Mouse (Mus musculus) embryonic facial prominence, embryonic 10.5 days (tissue): ENCODE measurements around the gene Ufsp2. TPM values are rescaled to one million over a fixed set of nuclear protein-coding genes. Genes with fewer than 3 reads are reported as not detected.

ENCODE experiments used
- DNase-seq: peaks from one replicate; pipeline ENCODE4 v3.0.0-alpha.2; 2017; ENCODE audit warnings: low spot score
- H3K27ac ChIP-seq: fragments of 300-500 bp; sonication (generic); replicated peaks from 2 replicates; pipeline ENCODE4 v1.5.1; 2016; ENCODE audit warnings: mild to moderate bottlenecking
- H3K27me3 ChIP-seq: fragments of 300-500 bp; sonication (generic); replicated peaks from 2 replicates; pipeline ENCODE4 v1.6.1; 2016; ENCODE audit warnings: low read depth, mild to moderate bottlenecking; ENCODE audit not compliant: poor library complexity, severe bottlenecking
- H3K36me3 ChIP-seq: fragments of 300-500 bp; sonication (generic); replicated peaks from 2 replicates; pipeline ENCODE4 v1.6.1; 2016; ENCODE audit warnings: mild to moderate bottlenecking, moderate library complexity
- H3K4me1 ChIP-seq: fragments of 300-500 bp; sonication (generic); 2 replicates; pipeline ENCODE4 v1.6.1; 2016
- H3K4me3 ChIP-seq: fragments of 300-500 bp; sonication (generic); 2 replicates; pipeline ENCODE4 v1.5.1; 2016; ENCODE audit warnings: mild to moderate bottlenecking, moderate library complexity
- H3K9me3 ChIP-seq: fragments of 300-500 bp; sonication (generic); 2 replicates; pipeline ENCODE4 v1.6.1; 2016; ENCODE audit warnings: mild to moderate bottlenecking
- WGBS: fragments of 180-500 bp; shearing (Covaris S2); methylation state at CpG from one replicate; pipeline ENCODE4 v1.1.7; 2016; 5-methylcytosine and 5-hydroxymethylcytosine counted together
- polyA plus RNA-seq: library from polyadenylated mRNA; unstranded; fragments of >200 nt; fragmentation: Nextera tagmentation; extraction: Ambion mirVana; gene quantifications from 2 replicates; pipeline ENCODE4 v1.2.1, GENCODE M21; 2016

The Ufsp2 gene
- polyA plus RNA-seq, 1 experiment from 2014 or later = 67.5 TPM

DNA sequence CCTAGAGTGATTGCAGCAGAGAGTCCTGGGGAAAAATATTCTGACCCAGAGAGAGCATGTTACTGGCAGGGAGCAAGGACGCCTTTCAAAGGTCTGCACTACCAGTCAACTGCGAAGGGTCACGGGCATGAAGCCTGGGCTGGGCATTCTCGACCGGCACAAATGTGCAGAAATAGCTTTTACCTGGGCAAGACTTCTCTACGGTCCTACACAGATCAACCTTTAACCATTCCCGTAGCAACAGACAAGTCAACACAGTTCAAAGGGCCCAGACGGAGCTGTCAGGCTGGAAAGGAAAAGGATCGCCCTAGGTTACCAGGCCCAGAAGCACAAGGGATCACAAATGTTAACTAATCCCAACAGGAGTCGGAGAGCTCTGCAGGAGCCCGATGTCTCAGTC lies 60.9 kb downstream of the Ufsp2 start:
- 73% methylated on average over 11 of the region's 11 CpGs for WGBS
- Histone ChIP-seq H3K27ac (no peak overlapping the region), H3K4me3 (no peak overlapping the region), H3K9me3 (no peaks in the 10 kb centered on the region), H3K27me3 (no peaks in the 10 kb centered on the region), H3K36me3 (peaks cover 13% of the 10 kb centered on the region), H3K4me1 (0 out of 2 replicates have a peak, but pooled peaks cover 4% of the 10 kb centered on the region)
- DNase-seq = no peak

DNA sequence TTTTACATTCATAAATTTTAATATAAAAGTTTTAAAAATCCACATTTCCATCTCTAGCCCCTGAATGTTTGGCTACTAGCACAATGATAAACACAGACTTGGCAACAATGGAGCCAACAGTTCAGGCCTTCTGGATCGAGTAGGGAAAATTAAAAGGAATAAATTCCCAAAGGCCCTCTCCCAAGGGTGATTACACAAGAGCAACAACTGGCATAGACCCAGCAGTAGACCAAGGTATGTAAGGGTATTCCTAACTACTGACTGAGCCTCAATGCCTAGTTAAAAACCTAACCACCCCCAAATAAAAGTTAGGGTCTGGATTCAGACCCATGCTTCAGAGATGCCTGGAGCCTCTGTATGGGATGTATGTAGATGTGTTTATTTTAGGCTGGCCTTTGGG lies 64.3 kb downstream of the Ufsp2 start:
- Histone ChIP-seq H3K9me3 (no peaks in the 10 kb centered on the region), H3K4me3 (no peak overlapping the region), H3K4me1 (no peaks in the 10 kb centered on the region), H3K27me3 (no peaks in the 10 kb centered on the region), H3K27ac (no peak overlapping the region), H3K36me3 (peaks cover 16% of the 10 kb centered on the region)
- 91% methylated on average over 1 of the region's 1 CpGs for WGBS
- no peak for DNase-seq

DNA sequence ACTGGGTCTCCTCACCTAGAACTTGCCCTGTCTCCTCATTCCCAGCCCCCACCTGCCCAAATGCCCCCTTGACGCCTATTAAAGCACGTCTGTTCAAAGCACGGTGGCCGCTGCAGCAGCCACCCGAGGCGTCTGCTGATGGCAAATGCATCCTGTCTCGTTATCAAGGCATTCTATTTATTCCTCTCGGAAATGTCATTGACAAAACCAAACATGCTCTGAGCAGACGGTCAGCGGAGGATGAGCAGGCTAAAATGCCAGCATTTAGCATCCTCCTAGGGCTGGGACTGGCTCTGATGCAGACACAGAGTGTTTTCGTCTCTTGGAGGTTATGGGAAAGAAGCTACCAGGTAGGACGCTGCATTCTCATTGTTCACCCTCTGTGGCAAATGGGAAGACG lies 64.9 kb downstream of the Ufsp2 start:
- H3K4me3 ChIP-seq = no peak overlapping the region
- no peaks in the 10 kb centered on the region for H3K4me1 ChIP-seq
- H3K27ac ChIP-seq = no peak overlapping the region
- DNase-seq = no peak
- peaks cover 13% of the 10 kb centered on the region for H3K36me3 ChIP-seq
- no peaks in the 10 kb centered on the region for H3K27me3 ChIP-seq
- H3K9me3 ChIP-seq = no peaks in the 10 kb centered on the region
- WGBS = 76% methylated on average over 13 of the region's 13 CpGs

Other genes starting within 250 kb of the Ufsp2 start
- 5.9 and 6.3 TPM in 2 replicates for gene Pdlim3, start 90.1 kb upstream of the Ufsp2 start, polyA plus RNA-seq
- gene Ccdc110, start 40.9 kb upstream of the Ufsp2 start, polyA plus RNA-seq = 0.08 TPM in 1 of 2 replicates, not detected in the other
- gene 1700029J07Rik, start 276 bp upstream of the Ufsp2 start, polyA plus RNA-seq = 3.7 and 3.8 TPM in 2 replicates
- 0.14 and 0.20 TPM in 2 replicates for gene Lrp2bp, start 23.8 kb downstream of the Ufsp2 start, polyA plus RNA-seq
- gene Ankrd37, start 30.2 kb downstream of the Ufsp2 start, polyA plus RNA-seq = 17.9 and 18.7 TPM in 2 replicates
- gene Cfap97, start 176.2 kb downstream of the Ufsp2 start, polyA plus RNA-seq = 20.2 and 25.1 TPM in 2 replicates
- gene Snx25, start 176.6 kb downstream of the Ufsp2 start, polyA plus RNA-seq = 3.0 and 4.1 TPM in 2 replicates
- 543 and 574 TPM in 2 replicates for gene Slc25a4, start 235.8 kb downstream of the Ufsp2 start, polyA plus RNA-seq